Mouse (Mus musculus) ES-E14 (cell line): ENCODE data around the gene Rbm15b.

ENCODE experiments used
- CHD2 ChIP-seq: IDR thresholded peaks from 2 replicates; pipeline ENCODE4 v1.6.1; 2014; ENCODE audit warnings: mild to moderate bottlenecking, low read depth, low read length, inconsistent platforms
- HCFC1 ChIP-seq: IDR thresholded peaks from 2 replicates; pipeline ENCODE4 v1.6.1; 2012; ENCODE audit warnings: low read length, inconsistent platforms, borderline replicate concordance; ENCODE audit not compliant: insufficient read depth
- MAFK ChIP-seq: IDR thresholded peaks from 2 replicates; pipeline ENCODE4 v1.6.1; 2014; ENCODE audit warnings: mild to moderate bottlenecking, low read depth, low read length, inconsistent platforms; ENCODE audit not compliant: insufficient read depth
- ZC3H11A ChIP-seq: IDR thresholded peaks from 2 replicates; pipeline ENCODE4 v1.6.1; 2012; ENCODE audit warnings: low read depth, mild to moderate bottlenecking, inconsistent platforms, low read length, borderline replicate concordance
- ZNF384 ChIP-seq: IDR thresholded peaks from 2 replicates; pipeline ENCODE4 v1.6.1; 2012; ENCODE audit warnings: low read depth, low read length, inconsistent platforms

DNA sequence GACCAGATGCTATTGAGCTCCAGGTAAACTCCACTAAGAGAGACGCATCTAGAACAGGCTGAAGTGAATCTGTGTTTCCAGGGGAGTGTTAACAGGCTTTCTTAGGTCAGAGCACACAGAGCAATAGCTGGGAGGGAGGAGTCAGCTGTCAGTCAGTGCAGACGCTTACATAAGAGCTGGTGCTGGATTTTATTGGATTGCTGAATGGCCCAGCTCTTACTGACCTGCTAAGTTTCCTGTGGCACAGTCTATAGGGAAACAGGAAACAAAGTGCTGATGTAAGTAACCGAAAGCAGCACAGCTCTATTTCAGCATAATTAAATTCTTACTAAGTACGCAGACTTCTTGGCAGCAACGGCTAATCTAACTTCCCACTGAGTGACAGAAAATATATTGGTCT lies 21.5 kb upstream of the Rbm15b start:
- TF ChIP-seq ZNF384 (no peak), MAFK (no peak), HCFC1 (no peak), CHD2 (no peak), ZC3H11A (no peak)
